Comparison of ENCODE assay signal across 9 mouse cellular contexts in the genomic region with DNA sequence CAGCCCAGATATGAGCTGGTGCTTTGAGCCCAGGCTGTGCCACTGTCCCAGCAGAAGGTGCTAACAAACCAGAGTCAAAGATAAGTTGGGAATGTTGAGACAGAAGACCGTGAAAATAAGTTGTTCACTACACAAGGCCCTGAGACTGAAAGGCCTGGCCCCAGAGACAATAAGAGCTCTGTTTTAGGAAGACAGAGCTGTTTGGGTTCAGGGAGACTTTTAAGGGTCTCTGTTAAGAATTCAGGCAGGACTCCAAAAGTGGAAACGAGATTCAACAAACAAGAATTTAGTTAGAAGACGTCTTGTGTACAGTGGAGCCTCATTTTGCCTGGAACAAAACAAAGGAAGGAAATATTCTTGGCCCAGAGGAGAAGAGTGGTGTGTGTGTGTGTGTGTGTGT. TPM values are rescaled to one million over a fixed set of nuclear protein-coding genes. Genes with fewer than 3 reads are reported as not detected.
DNase-seq lines count a peak whose midpoint lies in the region; ATAC-seq lines count a peak whose summit lies in the region.
"Had no signal": no experiment of that assay in that cellular context is flagged by ENCODE, and none has a peak within 500 bp of the region (broad histone marks: within the 10 kb centered on the region; RNA-seq: fewer than 3 reads in every experiment).

No protein-coding gene starts in this region.

- peak; percentile 26; the same call in 1 of the 2 replicates for ATAC-seq in kidney, embryonic 15.5 days (replicated peaks; ENCODE audit: low FRiP score)
- no peak for ATAC-seq in embryonic facial prominence, embryonic 12.5 days (ENCODE audit: insufficient number of reproducible peaks, insufficient read depth, low FRiP score, low TSS enrichment)
- ATAC-seq in hindbrain, embryonic 14.5 days (ENCODE audit: low FRiP score), result peak; percentile 8; the same call in 1 of the 2 replicates
- ATAC-seq in midbrain, embryonic 15.5 days (replicated peaks), result no peak
- ATAC-seq in granulocyte monocyte progenitor cell, adult 5-6 weeks (replicated peaks; ENCODE audit: poor library complexity, severe bottlenecking), result no peak

- H3K4me2 ChIP-seq in kidney, embryonic 15.5 days, result peak overlapping the region; percentile 42; the same call in 1 of the 2 replicates
- no peak overlapping the region for H3K4me2 ChIP-seq in embryonic facial prominence, embryonic 12.5 days (replicated peaks)
- no peak overlapping the region for H3K4me2 ChIP-seq in hindbrain, embryonic 14.5 days (replicated peaks)
- no peak overlapping the region for H3K4me2 ChIP-seq in midbrain, embryonic 15.5 days

- H3K27me3 ChIP-seq in kidney, embryonic 15.5 days, result no peaks in the 10 kb centered on the region
- H3K27me3 ChIP-seq in embryonic facial prominence, embryonic 12.5 days, result no peaks in the 10 kb centered on the region
- no peaks in the 10 kb centered on the region for H3K27me3 ChIP-seq in hindbrain, embryonic 14.5 days (ENCODE audit: control insufficient read depth, insufficient read depth, low read length)
- no peaks in the 10 kb centered on the region for H3K27me3 ChIP-seq in midbrain, embryonic 15.5 days (replicated peaks)

- H3K36me3 ChIP-seq in kidney, embryonic 15.5 days, result peaks cover 22% of the 10 kb centered on the region
- peaks cover 18% of the 10 kb centered on the region for H3K36me3 ChIP-seq in embryonic facial prominence, embryonic 12.5 days
- H3K36me3 ChIP-seq in hindbrain, embryonic 14.5 days (replicated peaks; ENCODE audit: control insufficient read depth, insufficient read depth), result peaks cover 10% of the 10 kb centered on the region
- no peaks in the 10 kb centered on the region; the same call in 1 of the 2 replicates for H3K36me3 ChIP-seq in midbrain, embryonic 15.5 days (replicated peaks)

- H3K4me1 ChIP-seq in kidney, embryonic 15.5 days, result peaks cover 29% of the 10 kb centered on the region
- H3K4me1 ChIP-seq in embryonic facial prominence, embryonic 12.5 days, result peaks cover 11% of the 10 kb centered on the region; the same call in 1 of the 2 replicates
- no peaks in the 10 kb centered on the region for H3K4me1 ChIP-seq in hindbrain, embryonic 14.5 days (replicated peaks; ENCODE audit: control insufficient read depth, insufficient read depth, low read length)
- no peaks in the 10 kb centered on the region for H3K4me1 ChIP-seq in midbrain, embryonic 15.5 days

- no peak overlapping the region for H3K9ac ChIP-seq in kidney, embryonic 15.5 days
- no peak overlapping the region for H3K9ac ChIP-seq in embryonic facial prominence, embryonic 12.5 days
- no peak overlapping the region for H3K9ac ChIP-seq in hindbrain, embryonic 14.5 days
- no peak overlapping the region for H3K9ac ChIP-seq in midbrain, embryonic 15.5 days

- whole genome bisulfite sequencing in kidney, embryonic 15.5 days, result 48% methylated on average over 3 of the region's 3 CpGs
- WGBS in embryonic facial prominence, embryonic 12.5 days, result 29% methylated on average over 3 of the region's 3 CpGs
- WGBS in hindbrain, embryonic 14.5 days, result 46% methylated on average over 3 of the region's 3 CpGs
- 45% methylated on average over 3 of the region's 3 CpGs for WGBS in midbrain, embryonic 15.5 days

- no peak overlapping the region for H3K4me3 ChIP-seq in kidney, embryonic 15.5 days (replicated peaks)
- no peak overlapping the region for H3K4me3 ChIP-seq in embryonic facial prominence, embryonic 12.5 days
- H3K4me3 ChIP-seq in hindbrain, embryonic 14.5 days (replicated peaks; ENCODE audit: low read length), result no peak overlapping the region
- no peak overlapping the region for H3K4me3 ChIP-seq in midbrain, embryonic 15.5 days

- peak overlapping the region; percentile 71 for H3K27ac ChIP-seq in kidney, embryonic 15.5 days
- H3K27ac ChIP-seq in embryonic facial prominence, embryonic 12.5 days, result peak overlapping the region; percentile 64; the same call in 1 of the 2 replicates
- 0 out of 2 replicates have a peak overlapping the region, but pooled peaks have one; percentile 48 for H3K27ac ChIP-seq in hindbrain, embryonic 14.5 days
- peak overlapping the region; percentile 43; the same call in 1 of the 2 replicates for H3K27ac ChIP-seq in midbrain, embryonic 15.5 days

- no peaks in the 10 kb centered on the region for H3K9me3 ChIP-seq in kidney, embryonic 15.5 days (replicated peaks)
- no peaks in the 10 kb centered on the region for H3K9me3 ChIP-seq in embryonic facial prominence, embryonic 12.5 days
- H3K9me3 ChIP-seq in hindbrain, embryonic 14.5 days (ENCODE audit: control insufficient read depth, low read length), result no peaks in the 10 kb centered on the region
- no peaks in the 10 kb centered on the region for H3K9me3 ChIP-seq in midbrain, embryonic 15.5 days

- no peak for DNase-seq in kidney, postnatal 14 days
- no peak for DNase-seq in hindbrain, embryonic 14.5 days (ENCODE audit: low spot score)
- no peak for DNase-seq in thymus, adult 18-20 months
- DNase-seq in right cerebral cortex, postnatal 14 days, result no peak
- DNase-seq: kidney, adult 11 months had no signal

RNA-seq across cellular contexts. Expression of a gene that starts 6.8 kb away (rescaled TPM):
- 50.5 and 51.8 TPM in 2 replicates for polyA plus RNA-seq in kidney, embryonic 15.5 days (2015; fragmentation: Nextera tagmentation; extraction: Ambion mirVana)
- polyA plus RNA-seq in embryonic facial prominence, embryonic 12.5 days (2016; fragmentation: Nextera tagmentation; extraction: Ambion mirVana), result 42.6 and 44.1 TPM in 2 replicates
- polyA plus RNA-seq in hindbrain, embryonic 14.5 days (2014; fragmentation: Nextera tagmentation; extraction: Ambion mirVana), result 38.2 and 40.4 TPM in 2 replicates
- 33.5 and 36.7 TPM in 2 replicates for polyA plus RNA-seq in midbrain, embryonic 15.5 days (2015; fragmentation: Nextera tagmentation; extraction: Ambion mirVana)
- total RNA-seq in granulocyte monocyte progenitor cell, adult 5-6 weeks (2014; fragmentation: Nextera tagmentation), result 130 and 164 TPM in 2 replicates
- total RNA-seq in granulocyte monocyte progenitor cell, adult 5-6 weeks (2017), result 115 and 139 TPM in 2 replicates

RNA-seq across cellular contexts. Expression of a gene that starts 12.1 kb away (rescaled TPM):
- polyA plus RNA-seq in kidney, embryonic 15.5 days (2015; fragmentation: Nextera tagmentation; extraction: Ambion mirVana), result not detected in 2 replicates
- not detected in 2 replicates for polyA plus RNA-seq in embryonic facial prominence, embryonic 12.5 days (2016; fragmentation: Nextera tagmentation; extraction: Ambion mirVana)
- not detected in 2 replicates for polyA plus RNA-seq in hindbrain, embryonic 14.5 days (2014; fragmentation: Nextera tagmentation; extraction: Ambion mirVana)
- not detected in 2 replicates for polyA plus RNA-seq in midbrain, embryonic 15.5 days (2015; fragmentation: Nextera tagmentation; extraction: Ambion mirVana)
- not detected in 2 replicates for total RNA-seq in granulocyte monocyte progenitor cell, adult 5-6 weeks (2014; fragmentation: Nextera tagmentation)
- not detected in 2 replicates for total RNA-seq in granulocyte monocyte progenitor cell, adult 5-6 weeks (2017)

RNA-seq across cellular contexts. Expression of a gene that starts 26.6 kb away (rescaled TPM):
- 29.9 and 31.0 TPM in 2 replicates for polyA plus RNA-seq in kidney, embryonic 15.5 days (2015; fragmentation: Nextera tagmentation; extraction: Ambion mirVana)
- 14.1 TPM in 2 replicates for polyA plus RNA-seq in embryonic facial prominence, embryonic 12.5 days (2016; fragmentation: Nextera tagmentation; extraction: Ambion mirVana)
- polyA plus RNA-seq in hindbrain, embryonic 14.5 days (2014; fragmentation: Nextera tagmentation; extraction: Ambion mirVana), result 13.0 and 13.4 TPM in 2 replicates
- polyA plus RNA-seq in midbrain, embryonic 15.5 days (2015; fragmentation: Nextera tagmentation; extraction: Ambion mirVana), result 11.7 and 11.9 TPM in 2 replicates
- total RNA-seq in granulocyte monocyte progenitor cell, adult 5-6 weeks (2014; fragmentation: Nextera tagmentation), result 36.6 and 48.8 TPM in 2 replicates
- 41.3 and 45.8 TPM in 2 replicates for total RNA-seq in granulocyte monocyte progenitor cell, adult 5-6 weeks (2017)

Comparison
In these comparisons a context has a peak if more than half of its experiments do, and no peak if none do; other contexts are left out.
1. ATAC-seq: peak in kidney, embryonic 15.5 days (single experiment) and hindbrain, embryonic 14.5 days (single experiment); none in embryonic facial prominence, embryonic 12.5 days (single experiment), midbrain, embryonic 15.5 days (single experiment) and granulocyte monocyte progenitor cell, adult 5-6 weeks (single experiment).
2. Peak in every context shown above with its lines, with median percentiles within 50 percentile points of each other: H3K27ac ChIP-seq.